Mouse (Mus musculus) spleen, adult 18-20 months (tissue): ENCODE data around the gene Slc25a43.

ENCODE experiments used
- DNase-seq, 2 experiments: peaks; one replicate each; pipeline ENCODE4 v3.0.0; 2022; ENCODE audit warnings: mixed read lengths in 2 of 2

Gene Slc25a43

GRCm38 (mm10) chrX:36743503-36744101 is at the start of gene Slc25a43:
Slc25a43 (plus strand) TSS chrX:36743659.
- peak; percentile 18 to 33 for DNase-seq

- DNase-seq: no peak
Measured at GRCm38 (mm10) chrX:36740124-36740951, 3.1 kb upstream of the Slc25a43 start.

- no peak for DNase-seq
Measured at GRCm38 (mm10) chrX:36741278-36741677, 2.2 kb upstream of the Slc25a43 start.

GRCm38 (mm10) chrX:36742744-36743143 is 715 bp upstream of the Slc25a43 start:
- no peak for DNase-seq

- DNase-seq: peak; percentile 25 to 33
Measured at GRCm38 (mm10) chrX:36744735-36745134, 1.3 kb downstream of the Slc25a43 start.

GRCm38 (mm10) chrX:36745333-36745732 is 1.9 kb downstream of the Slc25a43 start:
- peak in 1 of 2 experiments; percentile 7 for DNase-seq

GRCm38 (mm10) chrX:36746789-36747188 is 3.3 kb downstream of the Slc25a43 start:
- DNase-seq: no peak

GRCm38 (mm10) chrX:36748573-36748972 is 5.1 kb downstream of the Slc25a43 start:
- DNase-seq: no peak

GRCm38 (mm10) chrX:36749281-36749785 is 5.9 kb downstream of the Slc25a43 start:
- DNase-seq: no peak

- no peak for DNase-seq
Measured at GRCm38 (mm10) chrX:36750591-36750990, 7.1 kb downstream of the Slc25a43 start.

- no peak for DNase-seq
Measured at GRCm38 (mm10) chrX:36752586-36752985, 9.1 kb downstream of the Slc25a43 start.

GRCm38 (mm10) chrX:36757796-36758472 is 14.5 kb downstream of the Slc25a43 start:
- DNase-seq: peak; percentile 8

- DNase-seq: no peak
Measured at GRCm38 (mm10) chrX:36758566-36758965, 15.1 kb downstream of the Slc25a43 start.

- peak in 1 of 2 experiments; percentile 41 for DNase-seq
Measured at GRCm38 (mm10) chrX:36760946-36761635, 17.6 kb downstream of the Slc25a43 start.

- no peak for DNase-seq
Measured at GRCm38 (mm10) chrX:36762289-36762688, 18.8 kb downstream of the Slc25a43 start.

GRCm38 (mm10) chrX:36762894-36763293 is 19.4 kb downstream of the Slc25a43 start:
- DNase-seq: no peak

GRCm38 (mm10) chrX:36763298-36763933 is 20.0 kb downstream of the Slc25a43 start:
- DNase-seq: no peak

GRCm38 (mm10) chrX:36763934-36764317 is 20.5 kb downstream of the Slc25a43 start:
- DNase-seq: no peak

GRCm38 (mm10) chrX:36767386-36767785 is 23.9 kb downstream of the Slc25a43 start:
- no peak for DNase-seq

- no peak for DNase-seq
Measured at GRCm38 (mm10) chrX:36772591-36772990, 29.1 kb downstream of the Slc25a43 start.

- no peak for DNase-seq
Measured at GRCm38 (mm10) chrX:36775520-36775919, 32.1 kb downstream of the Slc25a43 start.

- no peak for DNase-seq
Measured at GRCm38 (mm10) chrX:36777694-36778093, 34.2 kb downstream of the Slc25a43 start.
